Mouse (Mus musculus) cerebellum, postnatal 4 days (tissue): ENCODE data around the gene Ice1.

ENCODE experiments used
- DNase-seq, 2 experiments: peaks; one replicate each; pipeline ENCODE4 v3.0.0; 2022; ENCODE audit warnings: low spot score in 2 of 2, mixed read lengths in 1 of 2

Ice1 gene

DNA sequence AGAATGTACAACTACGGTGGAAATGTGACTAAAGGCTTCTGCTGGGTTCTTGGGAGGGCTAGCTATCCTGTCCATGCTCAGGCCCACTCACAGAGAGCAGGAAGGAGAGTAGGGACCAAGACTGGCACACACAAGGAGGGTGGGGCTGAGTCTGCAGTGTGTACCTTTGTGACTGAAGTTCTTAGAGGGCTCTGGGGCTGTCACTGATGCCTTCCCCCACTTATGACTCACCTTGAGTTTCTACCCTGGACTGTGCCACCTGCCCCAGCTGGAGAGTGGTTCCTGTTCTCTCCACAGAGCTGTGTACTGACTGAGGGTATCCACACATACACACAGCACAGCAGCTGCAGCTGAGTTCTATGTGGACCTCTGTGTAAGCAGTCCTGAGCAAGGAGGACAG, 63.2 kb downstream of the Ice1 start:
- no peak for DNase-seq

DNA sequence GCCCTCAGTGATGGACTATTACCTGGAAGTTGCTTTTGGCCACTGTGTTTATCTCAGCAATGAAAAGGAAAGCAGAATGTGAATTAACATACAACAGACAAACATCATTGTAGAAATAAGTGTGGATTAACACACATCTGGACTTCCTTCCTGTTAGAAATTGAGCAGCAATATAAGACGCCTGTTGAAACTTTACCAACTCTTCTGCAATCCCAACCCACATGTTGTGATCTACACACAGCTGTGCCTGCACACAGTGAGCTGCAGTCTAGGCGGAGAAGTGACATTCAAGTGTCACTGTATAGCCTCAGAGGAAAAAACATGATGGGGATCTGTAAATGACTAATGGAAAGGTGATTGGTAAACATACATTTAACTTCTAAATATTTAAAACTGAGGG, 69.5 kb downstream of the Ice1 start:
- DNase-seq: no peak

DNA sequence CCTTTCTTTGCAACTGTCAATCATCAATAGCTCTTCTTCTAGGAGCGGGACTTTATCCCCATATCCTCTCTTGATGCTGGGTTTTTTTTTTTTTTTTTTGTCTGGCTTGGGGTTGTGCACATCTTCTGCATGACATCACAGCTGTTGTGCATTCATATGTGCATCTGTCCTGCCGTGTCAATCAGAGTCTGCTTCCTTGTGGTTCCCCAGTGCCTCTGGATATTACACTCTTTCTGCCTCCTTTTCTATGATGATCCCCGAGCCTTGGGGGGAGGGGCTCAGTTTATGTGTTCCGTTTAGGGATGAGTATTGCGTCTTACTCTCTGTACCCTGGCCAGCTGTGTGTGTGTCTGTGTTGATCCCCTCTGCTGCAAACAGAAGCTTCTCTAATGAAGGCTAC, 84.0 kb downstream of the Ice1 start:
- DNase-seq: no peak

DNA sequence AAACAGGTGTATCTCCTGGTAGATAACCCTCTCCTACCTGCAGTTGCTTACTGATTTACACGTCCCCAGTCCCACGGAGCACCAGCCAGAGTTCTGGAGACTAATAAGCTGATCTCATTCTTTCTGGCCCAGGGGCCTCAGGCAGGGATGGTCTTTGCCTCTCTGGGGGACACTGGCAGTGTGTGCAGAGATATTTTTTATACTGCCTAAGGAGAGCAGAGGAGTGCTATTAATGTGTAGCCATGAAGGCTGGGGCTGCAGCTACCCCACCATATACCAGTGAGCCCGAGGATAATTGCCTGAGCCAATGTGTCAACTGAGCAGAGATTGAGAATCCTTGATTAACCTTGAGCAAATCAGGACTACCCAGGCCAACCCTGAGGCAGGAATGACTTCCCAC, 90.0 kb downstream of the Ice1 start:
- no peak for DNase-seq

DNA sequence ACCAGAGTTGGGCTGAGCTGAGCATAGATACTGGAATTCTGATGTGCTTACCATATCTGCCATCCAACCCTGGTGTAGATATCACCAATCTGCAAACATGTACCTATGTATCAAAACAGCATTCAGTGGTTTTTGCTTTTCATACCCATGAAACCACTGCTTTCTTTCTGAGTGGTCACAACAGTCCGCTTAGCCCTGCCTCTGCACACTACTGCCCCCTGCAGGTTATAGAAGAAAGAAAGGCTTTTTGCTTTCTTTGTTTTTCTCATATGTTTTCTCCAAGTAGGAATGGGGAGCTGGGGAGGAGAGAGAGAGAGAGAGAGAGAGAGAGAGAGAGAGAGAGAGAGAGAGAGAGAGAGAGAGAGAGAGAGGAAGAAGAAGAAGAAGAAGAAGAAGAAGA, 92.2 kb downstream of the Ice1 start:
- no peak for DNase-seq

DNA sequence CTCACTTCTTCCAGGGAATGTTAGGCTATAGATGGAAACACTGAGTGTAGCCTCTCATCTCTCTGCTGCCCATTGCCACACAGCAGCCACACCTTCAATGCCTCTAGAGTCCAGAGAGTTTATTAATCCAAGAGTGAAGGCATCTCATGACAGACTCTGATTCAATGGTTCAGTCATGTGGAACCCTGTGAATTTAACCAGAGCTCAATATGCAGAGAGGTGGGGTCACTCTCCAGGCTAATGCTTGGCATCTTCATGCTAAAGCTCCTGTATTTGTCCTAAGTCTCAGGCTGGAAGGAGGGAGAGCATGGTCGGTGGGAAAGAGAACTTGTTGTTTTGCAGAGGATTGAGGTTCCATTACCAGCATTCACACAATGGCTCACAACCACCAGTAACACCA, 97.6 kb downstream of the Ice1 start:
- DNase-seq: no peak

DNA sequence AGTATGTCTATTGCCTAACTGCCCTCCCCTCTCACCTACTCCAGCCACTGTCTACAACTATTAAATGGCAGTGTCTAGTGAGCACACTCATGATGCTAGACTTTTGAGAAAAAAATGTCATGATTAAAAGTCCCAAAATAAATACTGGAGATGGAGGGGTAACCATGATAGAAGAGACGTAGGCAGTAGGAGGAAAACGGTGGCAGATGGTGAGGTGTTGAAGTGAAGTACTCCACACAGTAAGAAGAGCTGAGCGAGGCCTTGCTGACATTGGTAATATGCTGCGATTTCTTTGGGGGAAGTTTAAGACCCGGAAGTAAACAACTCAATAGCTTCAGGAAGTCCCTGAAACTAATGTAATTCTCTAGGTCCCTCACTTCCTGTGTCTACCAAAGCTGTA, 104.0 kb downstream of the Ice1 start:
- DNase-seq: no peak

DNA sequence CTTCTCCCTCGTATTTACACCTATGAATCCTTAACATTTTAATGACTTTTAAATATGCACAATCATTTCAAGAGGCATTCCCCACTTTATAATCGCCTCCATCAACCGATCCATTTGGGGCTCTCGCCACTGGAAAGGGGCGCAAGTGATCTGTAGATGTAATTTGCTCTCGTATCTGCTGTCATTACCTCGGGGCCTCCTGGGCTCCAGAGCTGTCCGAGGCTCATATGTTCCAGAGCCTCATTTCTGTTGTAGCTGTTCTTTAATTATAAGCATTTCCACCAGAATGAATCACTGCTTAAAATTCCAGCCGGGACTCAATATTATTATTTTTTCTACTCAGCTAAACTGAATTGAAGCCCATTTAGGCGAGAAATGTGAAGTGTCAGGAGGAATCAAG, 104.7 kb downstream of the Ice1 start:
- no peak for DNase-seq

DNA sequence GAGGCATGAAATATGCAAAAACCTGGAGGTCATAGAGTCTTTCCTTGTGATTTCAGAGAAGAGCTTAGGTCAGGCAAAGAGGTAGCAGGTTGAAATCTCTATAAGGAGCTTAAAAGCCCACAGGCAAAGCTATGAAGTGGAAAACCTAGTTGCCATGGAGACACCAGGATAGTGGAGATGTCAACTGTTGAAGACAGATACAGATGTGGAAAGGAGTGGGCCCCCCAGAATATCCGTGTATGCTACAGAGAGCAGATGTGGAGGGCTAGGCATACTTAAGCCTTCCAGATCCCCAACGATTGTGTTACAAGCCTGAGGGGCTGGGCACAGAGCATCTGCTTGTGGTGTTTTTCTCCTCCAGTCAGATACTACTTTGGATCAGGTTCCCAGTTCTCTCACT, 119.8 kb downstream of the Ice1 start:
- DNase-seq: no peak

DNA sequence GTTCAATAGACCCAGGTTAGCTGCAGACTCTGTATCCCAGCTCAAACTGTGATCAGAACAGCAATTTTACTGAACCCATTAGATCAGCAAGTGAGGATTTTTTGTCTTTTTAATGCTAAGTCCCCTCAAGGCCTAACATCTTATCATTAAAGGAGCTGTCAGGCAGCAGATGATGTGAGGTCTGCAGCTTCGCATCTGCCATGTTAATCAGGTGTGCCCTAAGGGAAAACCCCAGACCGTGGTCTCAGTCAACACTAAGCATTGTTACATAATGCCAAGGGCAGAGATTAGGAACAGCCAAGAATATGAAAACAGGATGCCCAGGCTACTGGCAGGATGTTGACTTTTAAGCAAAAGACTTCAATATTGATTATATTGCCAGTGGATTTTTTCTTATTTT, 122.4 kb downstream of the Ice1 start:
- DNase-seq: no peak

DNA sequence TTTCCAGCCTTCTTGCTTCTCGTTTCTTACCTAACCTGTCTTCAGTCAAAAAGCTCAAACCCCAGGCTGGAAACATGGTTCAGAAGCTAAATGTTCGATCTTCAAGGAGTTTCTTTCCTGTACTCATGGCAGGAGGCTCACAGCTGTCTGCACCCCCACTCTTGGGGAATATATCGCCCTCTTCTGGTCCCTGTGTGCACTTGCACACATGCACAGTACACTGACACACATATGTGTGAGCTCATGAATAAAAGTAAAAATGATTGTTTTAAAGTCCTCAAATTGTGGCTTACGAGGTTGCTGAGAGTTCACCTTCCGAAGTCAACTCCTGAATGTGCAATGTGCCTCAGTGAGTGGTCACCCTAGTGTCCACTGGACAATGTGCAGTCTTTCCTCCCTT, 127.2 kb downstream of the Ice1 start:
- DNase-seq: no peak

DNA sequence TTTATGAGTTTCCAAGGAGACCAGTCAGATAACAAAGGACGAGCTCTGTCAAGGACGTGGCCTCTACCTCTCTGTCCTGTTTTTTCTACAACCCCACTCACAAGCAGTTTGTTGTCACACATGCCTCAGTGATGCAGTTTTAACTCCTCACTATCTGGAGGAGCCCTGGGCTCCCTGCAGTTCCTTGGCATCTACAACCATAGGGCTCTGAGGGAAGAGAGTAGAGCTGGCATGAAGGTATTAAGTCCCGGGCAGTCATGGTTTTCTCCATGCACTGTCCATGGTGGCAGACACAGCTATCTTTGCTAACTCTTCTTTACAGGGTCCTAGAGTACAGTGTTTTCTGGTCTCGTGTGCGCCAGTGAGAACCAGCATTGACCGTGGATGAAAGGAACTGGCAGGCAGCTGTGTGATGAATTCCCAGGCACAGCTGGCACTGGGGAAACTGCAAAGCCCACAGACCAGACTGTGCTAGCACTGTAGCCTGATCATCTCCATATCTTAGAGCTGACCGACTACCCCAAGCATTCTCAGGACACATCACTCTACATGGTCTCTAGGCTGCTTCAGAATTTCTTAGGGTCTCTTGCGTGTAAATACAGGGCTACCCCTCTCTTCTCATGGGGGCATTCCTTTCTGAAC, 127.9 kb downstream of the Ice1 start:
- no peak for DNase-seq

DNA sequence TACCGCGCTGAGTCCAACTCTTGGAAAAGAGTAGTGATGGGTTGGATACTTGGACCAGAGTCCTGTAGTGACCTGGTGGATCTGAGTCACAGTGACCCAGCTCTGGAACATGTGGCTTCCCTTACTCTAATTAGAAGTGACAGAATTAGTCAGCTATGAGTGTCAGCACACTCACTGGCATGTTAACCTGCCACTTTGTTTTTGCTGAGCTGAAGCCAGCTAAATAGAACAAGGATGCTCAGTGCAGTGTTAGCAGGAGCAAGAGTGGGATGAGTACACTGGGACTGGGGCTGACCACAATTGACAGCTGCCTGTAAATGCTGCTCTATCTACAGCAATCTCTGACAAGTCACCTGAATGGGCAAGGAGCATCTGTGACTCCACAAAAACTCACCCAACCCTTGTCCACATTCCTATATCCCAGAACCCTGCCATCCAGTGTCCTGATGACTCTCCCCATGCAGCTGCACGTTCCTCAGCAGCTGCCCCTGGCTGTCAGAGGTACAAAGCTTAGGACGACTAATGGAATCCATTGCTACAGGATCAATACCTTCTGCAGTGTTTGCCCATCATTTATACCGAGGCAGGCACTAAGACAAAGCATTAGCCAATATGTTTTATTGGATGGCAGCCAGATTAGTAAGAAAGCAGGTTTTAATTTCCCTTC, 128.6 kb downstream of the Ice1 start:
- DNase-seq: no peak
